Mouse (Mus musculus) hindbrain, embryonic 10.5 days (tissue): Measurements from ENCODE around the gene Scamp3. TPM values are rescaled to one million over a fixed set of nuclear protein-coding genes. Genes with fewer than 3 reads are reported as not detected.

Experiments used
- DNase-seq: peaks from one replicate; pipeline ENCODE4 v3.0.0-alpha.2; 2017; ENCODE audit warnings: low spot score
- H3K27ac ChIP-seq: fragments of 300-500 bp; sonication (generic); 2 replicates; pipeline ENCODE4 v1.5.1; 2016; ENCODE audit warnings: mild to moderate bottlenecking, moderate library complexity
- H3K27me3 ChIP-seq: fragments of 300-500 bp; sonication (generic); 2 replicates; pipeline ENCODE4 v1.6.1; 2016; ENCODE audit warnings: mild to moderate bottlenecking; ENCODE audit not compliant: poor library complexity, insufficient read depth, severe bottlenecking
- H3K36me3 ChIP-seq: fragments of 300-500 bp; sonication (generic); 2 replicates; pipeline ENCODE4 v1.6.1; 2016; ENCODE audit warnings: mild to moderate bottlenecking, moderate library complexity
- H3K4me1 ChIP-seq: fragments of 300-500 bp; sonication (generic); replicated peaks from 2 replicates; pipeline ENCODE4 v1.6.1; 2016; ENCODE audit warnings: mild to moderate bottlenecking
- H3K4me3 ChIP-seq: fragments of 300-500 bp; sonication (generic); 2 replicates; pipeline ENCODE4 v1.5.1; 2016; ENCODE audit warnings: mild to moderate bottlenecking, moderate library complexity
- H3K9me3 ChIP-seq: fragments of 300-500 bp; sonication (generic); 2 replicates; pipeline ENCODE4 v1.6.1; 2016; ENCODE audit warnings: mild to moderate bottlenecking, moderate library complexity
- WGBS: fragments of 180-500 bp; shearing (Covaris S2); methylation state at CpG from one replicate; pipeline ENCODE4 v1.1.7; 2016; 5-methylcytosine and 5-hydroxymethylcytosine counted together
- polyA plus RNA-seq: library from polyadenylated mRNA; unstranded; fragments of >200 nt; fragmentation: Nextera tagmentation; extraction: Ambion mirVana; gene quantifications from 2 replicates; pipeline ENCODE4 v1.2.1, GENCODE M21; 2016

The Scamp3 gene
- polyA plus RNA-seq, 1 experiment from 2014 or later: 116 TPM

GRCm38 (mm10) chr3:89188478-89188875 is 11.2 kb downstream of the Scamp3 start:
- H3K36me3 ChIP-seq: peaks cover 27% of the 10 kb centered on the region
- H3K4me3 ChIP-seq: no peak overlapping the region
- peaks cover 49% of the 10 kb centered on the region for H3K4me1 ChIP-seq
- H3K9me3 ChIP-seq: no peaks in the 10 kb centered on the region
- H3K27ac ChIP-seq: 0 out of 2 replicates have a peak overlapping the region, but pooled peaks have one; percentile 29
- 63% methylated on average over 12 of the region's 12 CpGs for WGBS
- H3K27me3 ChIP-seq: peaks cover 16% of the 10 kb centered on the region
- no peak for DNase-seq

GRCm38 (mm10) chr3:89190436-89190835 is 13.2 kb downstream of the Scamp3 start:
- Histone ChIP-seq H3K36me3 (peaks cover 25% of the 10 kb centered on the region), H3K27me3 (peaks cover 15% of the 10 kb centered on the region), H3K4me1 (peaks cover 33% of the 10 kb centered on the region), H3K4me3 (no peak overlapping the region), H3K9me3 (no peaks in the 10 kb centered on the region), H3K27ac (no peak overlapping the region)
- DNase-seq: no peak
- WGBS: 84% methylated on average over 8 of the region's 8 CpGs

- H3K36me3 ChIP-seq: peaks cover 6% of the 10 kb centered on the region
- 62% methylated on average over 1 of the region's 1 CpGs for WGBS
- no peaks in the 10 kb centered on the region for H3K27me3 ChIP-seq
These were observed 16.1 kb downstream of the Scamp3 start for GRCm38 (mm10) chr3:89193351-89193750.

GRCm38 (mm10) chr3:89193853-89194252 is 16.6 kb downstream of the Scamp3 start:
- Histone ChIP-seq H3K27ac (no peak overlapping the region), H3K27me3 (no peaks in the 10 kb centered on the region), H3K36me3 (0 out of 2 replicates have a peak, but pooled peaks cover 1% of the 10 kb centered on the region), H3K4me1 (peaks cover 19% of the 10 kb centered on the region), H3K9me3 (no peaks in the 10 kb centered on the region), H3K4me3 (no peak overlapping the region)
- no peak for DNase-seq
- 89% methylated on average over 2 of the region's 2 CpGs for WGBS

More at GRCm38 (mm10) chr3:89193351-89193750, 16.1 kb downstream of the Scamp3 start:
- DNase-seq: no peak
- Histone ChIP-seq H3K4me1 (peaks cover 23% of the 10 kb centered on the region), H3K27ac (no peak overlapping the region), H3K4me3 (no peak overlapping the region), H3K9me3 (no peaks in the 10 kb centered on the region)

GRCm38 (mm10) chr3:89195979-89196877 is 19.0 kb downstream of the Scamp3 start:
- Histone ChIP-seq H3K9me3 (no peaks in the 10 kb centered on the region), H3K27me3 (no peaks in the 10 kb centered on the region), H3K27ac (peak overlapping the region; percentile 91), H3K4me1 (peaks cover 19% of the 10 kb centered on the region), H3K36me3 (no peaks in the 10 kb centered on the region), H3K4me3 (peak overlapping the region; percentile 52)
- DNase-seq: peak; percentile 96
- 9% methylated on average over 33 of the region's 33 CpGs for WGBS

GRCm38 (mm10) chr3:89199839-89200238 is 22.6 kb downstream of the Scamp3 start:
- H3K27me3 ChIP-seq: no peaks in the 10 kb centered on the region
- no peak overlapping the region for H3K4me3 ChIP-seq
- peaks cover 28% of the 10 kb centered on the region for H3K4me1 ChIP-seq
- no peaks in the 10 kb centered on the region for H3K9me3 ChIP-seq
- peaks cover 7% of the 10 kb centered on the region for H3K36me3 ChIP-seq
- no peak overlapping the region for H3K27ac ChIP-seq
- WGBS: 85% methylated on average over 3 of the region's 3 CpGs
- no peak for DNase-seq

GRCm38 (mm10) chr3:89202253-89203141 is 25.2 kb downstream of the Scamp3 start, which contains the start of gene Gba:
Gba (plus strand) TSS chr3:89202928.
- Histone ChIP-seq H3K9me3 (no peaks in the 10 kb centered on the region), H3K4me1 (peaks cover 9% of the 10 kb centered on the region), H3K27ac (peak within 1 kb of the TSS; percentile 80), H3K4me3 (peak within 1 kb of the TSS; percentile 67), H3K36me3 (peaks cover 34% of the 10 kb centered on the region), H3K27me3 (no peaks in the 10 kb centered on the region)
- DNase-seq: peak; percentile 88
- WGBS: 29% methylated on average over 13 of the region's 13 CpGs

- Histone ChIP-seq H3K4me3 (peak overlapping the region; percentile 67), H3K4me1 (peaks cover 9% of the 10 kb centered on the region), H3K27ac (peak overlapping the region; percentile 80), H3K9me3 (no peaks in the 10 kb centered on the region), H3K27me3 (no peaks in the 10 kb centered on the region), H3K36me3 (peaks cover 40% of the 10 kb centered on the region)
- no peak for DNase-seq
- WGBS: 42% methylated on average over 5 of the region's 5 CpGs
These were observed 25.9 kb downstream of the Scamp3 start for GRCm38 (mm10) chr3:89203142-89203514.

GRCm38 (mm10) chr3:89206079-89206478 is 28.8 kb downstream of the Scamp3 start:
- Histone ChIP-seq H3K4me1 (peaks cover 9% of the 10 kb centered on the region), H3K27ac (no peak overlapping the region), H3K36me3 (peaks cover 70% of the 10 kb centered on the region), H3K27me3 (no peaks in the 10 kb centered on the region), H3K9me3 (no peaks in the 10 kb centered on the region), H3K4me3 (no peak overlapping the region)
- no peak for DNase-seq
- 94% methylated on average over 7 of the region's 7 CpGs for WGBS

- peaks cover 72% of the 10 kb centered on the region for H3K36me3 ChIP-seq
These were observed 29.4 kb downstream of the Scamp3 start for GRCm38 (mm10) chr3:89206695-89207094.

GRCm38 (mm10) chr3:89208075-89208657 is 30.9 kb downstream of the Scamp3 start:
- WGBS: 95% methylated on average over 13 of the region's 13 CpGs
- Histone ChIP-seq H3K27ac (no peak overlapping the region), H3K4me1 (peaks cover 16% of the 10 kb centered on the region), H3K27me3 (no peaks in the 10 kb centered on the region), H3K4me3 (no peak overlapping the region), H3K36me3 (peaks cover 72% of the 10 kb centered on the region), H3K9me3 (no peaks in the 10 kb centered on the region)
- DNase-seq: no peak

More at GRCm38 (mm10) chr3:89206695-89207094, 29.4 kb downstream of the Scamp3 start:
- no peaks in the 10 kb centered on the region for H3K27me3 ChIP-seq
- no peaks in the 10 kb centered on the region for H3K9me3 ChIP-seq
- DNase-seq: no peak
- no peak overlapping the region for H3K4me3 ChIP-seq
- H3K4me1 ChIP-seq: peaks cover 9% of the 10 kb centered on the region
- H3K27ac ChIP-seq: no peak overlapping the region
- 89% methylated on average over 2 of the region's 2 CpGs for WGBS

- 91% methylated on average over 6 of the region's 6 CpGs for WGBS
- Histone ChIP-seq H3K36me3 (peaks cover 72% of the 10 kb centered on the region), H3K4me3 (no peak overlapping the region), H3K4me1 (peaks cover 14% of the 10 kb centered on the region), H3K9me3 (no peaks in the 10 kb centered on the region), H3K27me3 (no peaks in the 10 kb centered on the region), H3K27ac (no peak overlapping the region)
- DNase-seq: no peak
These were observed 31.5 kb downstream of the Scamp3 start for GRCm38 (mm10) chr3:89208736-89209135.
